Mouse (Mus musculus) adrenal gland, adult 18-20 months (tissue): ENCODE measurements around the gene Sema4d. TPM values are rescaled to one million over a fixed set of nuclear protein-coding genes. Genes with fewer than 3 reads are reported as not detected.

Experiments
- DNase-seq, 2 experiments: peaks; one replicate each; pipeline ENCODE4 v3.0.0; 2021 to 2022; ENCODE audit warnings: low spot score in 2 of 2
- total RNA-seq, 2 experiments: library from RNA; stranded (reverse); gene quantifications; 1 replicate in 1 of 2; 2 replicates in 1 of 2; pipeline ENCODE4 v1.2.3; 2021

Sema4d gene
- total RNA-seq, 2 experiments from 2014 or later = 8.0 to 13.5 TPM

- DNase-seq = no peak
Measured at GRCm38 (mm10) chr13:51815865-51816504, 22.4 kb upstream of the Sema4d start.

- no peak for DNase-seq
Measured at GRCm38 (mm10) chr13:51814646-51815045, 21.1 kb upstream of the Sema4d start.

- DNase-seq = no peak
Measured at GRCm38 (mm10) chr13:51813621-51814615, 20.4 kb upstream of the Sema4d start.

GRCm38 (mm10) chr13:51808141-51808540 is 14.6 kb upstream of the Sema4d start:
- DNase-seq = no peak

GRCm38 (mm10) chr13:51806220-51806619 is 12.7 kb upstream of the Sema4d start:
- no peak for DNase-seq

GRCm38 (mm10) chr13:51805634-51806033 is 12.1 kb upstream of the Sema4d start:
- no peak for DNase-seq

GRCm38 (mm10) chr13:51800921-51801320 is 7.4 kb upstream of the Sema4d start:
- DNase-seq = no peak

- DNase-seq = no peak
Measured at GRCm38 (mm10) chr13:51799735-51800522, 6.4 kb upstream of the Sema4d start.

GRCm38 (mm10) chr13:51797899-51798746 is 4.6 kb upstream of the Sema4d start:
- DNase-seq = no peak

GRCm38 (mm10) chr13:51793948-51794347 is 401 bp upstream of the Sema4d start:
- DNase-seq = no peak

- DNase-seq = peak; percentile 21 to 40
Measured at GRCm38 (mm10) chr13:51792729-51793424, 670 bp downstream of the Sema4d start.

- no peak for DNase-seq
Measured at GRCm38 (mm10) chr13:51792135-51792573, 1.4 kb downstream of the Sema4d start.

GRCm38 (mm10) chr13:51791604-51792003 is 1.9 kb downstream of the Sema4d start:
- DNase-seq = no peak

- DNase-seq = no peak
Measured at GRCm38 (mm10) chr13:51790793-51791192, 2.8 kb downstream of the Sema4d start.

- no peak for DNase-seq
Measured at GRCm38 (mm10) chr13:51787858-51788257, 5.7 kb downstream of the Sema4d start.

GRCm38 (mm10) chr13:51786616-51787015 is 6.9 kb downstream of the Sema4d start:
- no peak for DNase-seq

- DNase-seq = no peak
Measured at GRCm38 (mm10) chr13:51784476-51784875, 9.1 kb downstream of the Sema4d start.

- DNase-seq = no peak
Measured at GRCm38 (mm10) chr13:51783857-51784256, 9.7 kb downstream of the Sema4d start.

GRCm38 (mm10) chr13:51780509-51781155 is 12.9 kb downstream of the Sema4d start:
- no peak for DNase-seq
